Mouse (Mus musculus) lung, postnatal 10 days (tissue): ENCODE results near the gene Ephb4.

ENCODE experiments used
- DNase-seq: peaks from one replicate; pipeline ENCODE4 v3.0.0; 2021

The Ephb4 gene

DNA sequence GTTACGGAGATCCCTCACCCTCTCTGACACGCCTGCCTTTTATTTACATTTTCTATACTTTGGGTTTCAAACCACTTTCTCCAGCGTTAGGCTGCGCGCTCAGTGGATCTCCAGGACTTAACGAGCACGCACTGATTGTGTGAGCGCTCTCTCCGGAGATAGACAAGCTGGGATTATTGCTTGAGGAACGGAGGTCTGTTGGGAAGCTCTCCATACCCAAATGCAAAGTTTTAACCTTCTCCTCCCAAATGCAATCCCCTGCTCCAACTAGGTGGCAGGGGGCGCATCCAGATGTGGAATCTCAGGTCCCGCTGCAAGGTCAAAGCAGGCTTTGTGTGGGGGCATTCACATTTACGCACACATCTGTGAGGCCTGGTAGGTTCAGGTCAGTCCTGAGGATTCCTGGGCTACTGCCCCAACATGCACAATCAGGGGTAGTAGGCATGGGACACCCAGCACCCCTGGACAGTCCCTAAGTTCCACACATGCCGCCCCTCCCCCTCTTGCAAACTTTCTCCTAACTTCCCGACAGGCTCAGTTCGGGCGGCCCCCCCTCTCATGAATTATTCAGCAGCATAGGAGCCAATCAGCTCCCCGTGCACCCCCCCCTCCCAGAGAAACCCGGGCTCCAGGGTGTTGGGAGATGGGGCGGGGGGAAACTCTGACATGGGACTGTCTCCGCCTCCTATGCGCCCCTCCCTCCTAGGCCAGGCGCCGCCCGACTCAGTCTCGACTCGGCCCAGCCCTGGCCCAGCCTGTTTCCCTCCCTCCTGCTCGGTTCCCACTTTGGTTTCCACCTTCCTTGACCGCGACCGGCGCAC, at the start of gene Ephb4:
Gene Ephb4, plus strand, starts transcription at position 726 of the 821 bp plus-strand sequence.
- peak; percentile 99 for DNase-seq

- peak; percentile 21 for DNase-seq
These were observed 48.7 kb upstream of the Ephb4 start for GRCm38 (mm10) chr5:137301253-137301652.

GRCm38 (mm10) chr5:137303609-137304008, 46.3 kb upstream of the Ephb4 start:
- no peak for DNase-seq

DNA sequence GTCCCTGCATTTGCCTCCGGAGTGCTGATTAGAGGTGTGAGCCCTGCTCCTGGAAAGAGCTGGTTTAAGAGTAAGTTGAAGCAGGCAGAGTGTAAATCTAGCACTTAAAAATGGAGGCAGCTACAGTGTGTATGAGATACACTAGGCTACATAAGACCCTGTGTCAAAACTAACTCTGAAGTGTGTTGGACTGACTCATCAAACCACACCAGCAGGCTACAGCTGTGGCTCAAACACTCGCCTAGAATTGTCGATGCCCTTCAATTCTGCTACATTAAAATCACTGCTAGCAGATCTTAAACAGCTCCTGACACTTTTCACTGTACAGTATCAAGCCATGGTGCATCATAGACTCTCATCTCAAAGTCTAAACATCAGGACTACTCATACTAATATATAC, 45.7 kb upstream of the Ephb4 start:
- DNase-seq: no peak

DNA sequence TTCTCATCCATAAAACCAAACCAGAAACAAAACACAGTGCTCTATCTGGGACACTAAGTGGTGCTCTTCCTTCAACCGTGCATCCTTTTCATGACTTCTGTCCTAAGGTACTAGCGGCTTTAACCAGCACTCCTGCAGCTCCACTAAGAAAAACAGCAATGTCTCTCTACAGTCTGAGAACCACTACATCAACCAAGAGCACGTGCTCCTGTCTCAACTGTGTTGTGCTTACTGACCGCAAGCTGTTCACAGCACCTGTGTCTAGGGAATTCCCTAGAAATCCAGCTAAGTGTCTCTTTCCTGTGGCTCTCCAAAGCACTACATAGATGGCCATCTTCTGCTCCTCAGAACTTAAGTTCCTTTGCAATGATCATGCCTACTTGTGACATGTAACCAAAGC, 45.1 kb upstream of the Ephb4 start:
- DNase-seq: no peak

- no peak for DNase-seq
These were observed 44.1 kb upstream of the Ephb4 start for GRCm38 (mm10) chr5:137305822-137306221.

DNA sequence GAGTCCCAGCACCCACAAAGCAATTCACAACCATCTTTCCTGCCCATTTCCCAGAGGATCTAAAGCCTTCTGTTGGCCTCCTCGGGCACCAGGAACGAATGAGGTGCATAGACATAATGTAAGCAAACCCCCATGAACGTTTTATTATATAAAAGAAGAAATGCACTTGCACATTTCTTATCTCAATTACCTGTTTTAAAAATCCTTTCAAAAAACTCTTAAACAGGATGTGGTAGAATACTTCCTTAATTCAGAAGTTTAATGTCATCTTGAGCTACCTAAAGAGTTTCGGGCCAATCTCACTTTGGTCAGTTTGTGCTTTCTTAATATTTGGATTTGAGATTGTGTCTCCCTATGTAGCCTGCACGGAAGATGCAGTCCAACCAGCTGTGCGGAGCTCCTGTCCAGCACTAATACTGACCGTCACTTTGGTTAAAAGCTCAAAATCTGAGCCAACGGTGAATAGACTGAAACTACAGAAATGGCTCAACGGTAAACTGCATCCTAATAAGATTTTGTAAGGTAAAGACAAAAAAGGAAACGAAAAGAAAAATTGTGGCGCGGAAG, 43.4 kb upstream of the Ephb4 start:
- DNase-seq: no peak

DNA sequence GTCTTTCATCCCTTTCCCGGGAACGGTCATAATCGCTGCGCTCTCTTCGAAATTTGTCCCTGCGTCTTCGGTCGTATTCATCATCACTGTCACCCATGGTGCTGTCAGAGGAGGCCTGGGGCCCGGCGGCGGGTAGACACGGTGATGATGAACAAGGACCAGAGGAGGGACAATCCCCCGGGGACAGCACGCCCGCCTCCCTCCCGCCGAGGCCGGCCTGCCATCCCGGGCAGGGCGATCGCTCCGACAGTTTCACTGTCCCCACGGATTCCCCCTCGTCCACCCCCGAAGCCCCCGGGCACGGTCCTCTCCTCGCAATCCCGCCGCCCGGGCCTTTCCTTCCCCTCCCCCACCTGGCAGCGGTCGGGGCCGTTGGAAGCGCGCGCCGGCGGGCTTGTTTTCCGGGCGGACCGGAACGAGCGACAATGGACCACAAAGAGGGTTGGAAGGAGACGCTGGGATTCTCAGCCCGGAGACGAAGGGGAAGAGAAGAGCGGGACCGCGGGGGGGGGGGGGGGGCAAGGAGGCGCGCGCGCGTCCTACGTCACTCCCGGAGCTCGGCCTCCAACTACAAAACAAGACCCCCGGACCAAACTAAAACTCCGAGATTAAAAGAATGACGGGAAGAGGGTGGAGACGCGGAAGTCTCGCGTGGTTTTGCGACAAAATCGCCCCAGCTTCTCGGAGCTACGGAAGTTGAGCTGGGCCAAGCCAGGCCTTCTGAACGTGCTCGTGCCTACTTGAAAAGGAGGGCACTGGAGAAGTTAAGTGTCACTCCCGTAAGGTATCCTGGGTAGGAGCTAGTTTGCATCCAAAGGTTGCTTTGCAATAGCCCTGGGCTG, 42.6 kb upstream of the Ephb4 start, which contains the start of gene Srrt:
Gene Srrt, minus strand, starts transcription at position 604 of the 842 bp plus-strand sequence.
- DNase-seq: peak; percentile 96

GRCm38 (mm10) chr5:137308356-137308755, 41.6 kb upstream of the Ephb4 start:
- no peak for DNase-seq

DNA sequence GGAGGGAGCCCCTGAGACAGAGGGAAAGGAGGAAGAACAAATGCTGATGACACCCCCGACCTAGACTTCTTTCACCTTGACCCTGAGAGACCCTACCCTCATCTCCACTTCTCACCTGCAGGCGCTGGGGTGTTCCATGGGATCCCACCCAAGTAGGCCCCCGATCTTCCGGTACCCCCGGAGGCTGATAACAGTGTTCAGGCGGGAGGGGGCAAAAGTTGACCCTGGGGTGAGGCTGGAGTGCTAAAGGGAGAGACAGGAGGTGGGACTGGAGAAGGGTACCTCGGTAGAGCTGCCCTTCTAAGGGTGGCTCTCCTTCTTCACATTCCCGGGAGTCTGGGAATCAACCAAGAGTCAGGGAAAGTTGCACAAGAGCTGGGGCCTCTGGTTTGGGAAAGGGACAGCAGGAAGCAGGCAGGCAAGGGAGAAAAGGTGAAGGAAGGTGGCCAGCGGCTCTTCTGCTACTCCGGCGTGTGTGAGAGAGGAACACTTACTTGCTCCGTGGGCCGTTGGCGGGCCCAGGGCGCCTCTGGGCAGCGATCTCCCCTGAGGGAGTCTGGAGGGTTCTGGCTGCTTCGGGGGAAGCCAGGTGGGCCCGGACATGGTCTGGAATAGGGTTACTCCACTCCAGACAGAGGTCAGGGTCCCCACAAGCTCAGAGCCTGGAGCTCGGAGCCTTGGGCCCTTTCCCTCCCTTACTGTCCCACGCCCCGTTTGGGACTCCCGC, 36.3 kb upstream of the Ephb4 start:
- DNase-seq: peak; percentile 53

GRCm38 (mm10) chr5:137314193-137315083, 35.5 kb upstream of the Ephb4 start, which contains the start of gene Trip6:
Trip6 (minus strand) TSS chr5:137314404.
- peak; percentile 96 for DNase-seq

GRCm38 (mm10) chr5:137315084-137315903, 34.6 kb upstream of the Ephb4 start:
- peak; percentile 66 for DNase-seq

GRCm38 (mm10) chr5:137317361-137317760, 32.5 kb upstream of the Ephb4 start:
- no peak for DNase-seq

GRCm38 (mm10) chr5:137318570-137318969, 31.3 kb upstream of the Ephb4 start:
- no peak for DNase-seq

- DNase-seq: no peak
These were observed 28.9 kb upstream of the Ephb4 start for GRCm38 (mm10) chr5:137320996-137321395.

- DNase-seq: no peak
These were observed 19.0 kb upstream of the Ephb4 start for GRCm38 (mm10) chr5:137330910-137331309.

DNA sequence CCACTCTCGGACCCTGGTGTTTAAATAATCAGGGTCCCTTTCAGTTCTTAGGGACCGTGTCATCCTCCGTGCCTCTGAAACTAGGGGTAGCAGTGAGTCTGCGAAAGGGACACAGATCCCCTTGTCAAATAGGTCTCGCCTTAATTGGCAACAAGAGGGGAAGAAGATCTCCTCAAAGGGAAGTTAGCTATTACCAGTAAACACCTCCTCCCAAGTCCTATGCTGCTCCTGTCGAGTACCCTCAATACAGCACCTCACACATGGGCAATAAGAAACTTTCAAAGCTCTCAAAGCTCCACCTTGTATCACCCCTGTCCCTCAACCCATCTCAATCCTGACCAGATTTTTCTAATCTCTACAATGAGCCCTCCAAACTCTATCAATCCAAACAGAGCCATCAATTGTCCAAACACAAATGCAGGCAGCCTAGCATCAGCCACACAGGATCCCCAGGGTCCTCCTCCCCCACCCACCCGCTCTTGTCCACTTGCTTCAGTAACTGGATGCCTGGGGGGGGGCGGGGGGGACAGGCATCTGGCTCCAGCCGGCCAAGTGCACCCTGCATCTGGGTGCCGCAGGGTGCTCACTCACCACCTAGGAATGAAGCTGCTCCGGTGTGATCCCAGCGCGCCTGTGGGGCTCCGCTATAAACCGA, 16.9 kb upstream of the Ephb4 start:
- DNase-seq: no peak

DNA sequence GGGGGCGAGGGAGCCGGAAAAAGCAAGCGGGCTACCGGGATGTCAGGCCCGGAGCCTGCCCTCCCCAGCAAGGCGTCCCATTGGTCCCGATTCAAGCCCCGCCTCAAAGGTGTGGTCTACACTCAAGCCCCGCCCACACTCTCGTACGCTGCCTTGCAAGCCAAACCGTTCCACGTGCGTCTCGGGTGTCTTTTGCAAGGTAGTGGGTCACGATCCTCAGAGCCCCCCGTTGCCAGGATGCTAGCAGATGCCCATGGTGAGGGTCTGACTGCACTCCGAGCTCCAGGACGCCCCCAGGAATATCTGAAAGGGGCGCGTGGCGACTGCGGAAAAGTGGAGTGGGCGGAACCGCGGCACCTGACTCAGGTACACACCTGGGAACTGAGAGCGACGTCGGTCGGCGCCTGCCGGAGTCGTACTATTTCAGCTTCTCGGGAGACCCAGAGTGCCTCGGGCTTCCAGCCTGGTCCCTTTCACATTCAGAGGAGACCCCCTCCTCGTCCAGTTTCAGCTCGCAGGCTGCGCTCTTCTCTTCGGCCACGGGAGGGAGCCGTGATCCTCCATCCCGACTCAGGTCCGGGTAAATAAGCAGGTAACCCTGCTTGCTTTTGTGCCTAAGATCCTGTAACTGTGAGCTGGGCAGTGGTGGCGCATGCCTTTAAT, 16.3 kb upstream of the Ephb4 start, which contains the start of gene Slc12a9:
Gene Slc12a9, minus strand, starts transcription at position 86 of the 663 bp plus-strand sequence.
- DNase-seq: peak; percentile 98

DNA sequence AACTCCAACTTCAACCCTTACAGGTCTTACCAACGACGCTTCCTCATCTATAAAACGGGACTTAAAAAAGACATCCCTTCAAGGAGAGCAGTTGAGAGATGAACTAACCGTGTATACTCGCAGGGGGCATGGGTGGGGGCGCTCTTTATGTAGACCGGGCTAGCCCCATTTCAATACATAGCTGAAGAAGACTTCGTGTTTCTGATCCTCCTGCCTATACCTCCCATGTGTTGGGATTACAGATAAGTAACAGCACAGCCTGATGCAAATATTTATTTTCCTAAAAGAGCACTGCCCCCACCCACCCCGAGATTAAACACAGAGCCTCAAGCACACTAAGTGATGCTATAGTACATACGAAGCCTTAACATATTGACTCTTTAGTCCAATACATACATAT, 15.6 kb upstream of the Ephb4 start:
- DNase-seq: no peak
